Mouse (Mus musculus) kidney, adult 2 months (tissue): Measurements from ENCODE around the gene Dnah12. TPM values are rescaled to one million over a fixed set of nuclear protein-coding genes. Genes with fewer than 3 reads are reported as not detected.

Experiments
- DNase-seq: peaks from one replicate; pipeline ENCODE4 v3.0.0; 2021
- H3K27ac ChIP-seq: fragments of 200-500 bp; 2 replicates; pipeline ENCODE4 v1.5.1; 2012; ENCODE audit warnings: low read depth, low read length, control low read depth, inconsistent platforms; ENCODE audit not compliant: insufficient read depth
- H3K27me3 ChIP-seq: fragments of 200-500 bp; replicated peaks from 2 replicates; pipeline ENCODE4 v1.6.1; 2012; ENCODE audit warnings: mild to moderate bottlenecking, moderate library complexity, low read length, inconsistent platforms; ENCODE audit not compliant: control insufficient read depth, insufficient read depth
- H3K36me3 ChIP-seq: fragments of 200-500 bp; 2 replicates; pipeline ENCODE4 v1.6.1; 2012; ENCODE audit warnings: mild to moderate bottlenecking, moderate library complexity, low read length, inconsistent platforms; ENCODE audit not compliant: control insufficient read depth, insufficient read depth
- H3K4me1 ChIP-seq: fragments of 200-500 bp; 2 replicates; pipeline ENCODE4 v1.6.1; 2011; ENCODE audit warnings: low read length; ENCODE audit not compliant: control insufficient read depth, insufficient read depth
- H3K4me3 ChIP-seq: fragments of 200-500 bp; 2 replicates; pipeline ENCODE4 v1.5.1; 2011; ENCODE audit warnings: mild to moderate bottlenecking, low read depth, low read length, control low read depth; ENCODE audit not compliant: insufficient read depth
- CTCF ChIP-seq: fragments of 200-500 bp; conservative IDR thresholded peaks from 2 replicates; pipeline ENCODE4 v1.5.1; 2011; ENCODE audit warnings: low read depth, mild to moderate bottlenecking, control low read depth, low read length, moderate library complexity, mixed read lengths; ENCODE audit not compliant: insufficient read depth, insufficient read length
- POLR2A ChIP-seq: fragments of 200-500 bp; IDR thresholded peaks from one replicate; pipeline ENCODE4 v1.6.1; 2011; ENCODE audit warnings: low read depth, low read length, control low read depth
- WGBS: fragments of 180-500 bp; shearing (Covaris S2); methylation state at CpG from one replicate; pipeline ENCODE4 v1.1.7; 2018; 5-methylcytosine and 5-hydroxymethylcytosine counted together
- polyA plus RNA-seq: library from polyadenylated mRNA; depleted of rRNA; stranded (reverse); fragments of >200 nt; gene quantifications from 2 replicates; pipeline ENCODE4 v1.2.3, GENCODE M21; 2012

Dnah12 gene
- polyA plus RNA-seq, 1 experiment, result 0.19 TPM

GRCm38 (mm10) chr14:26799286-26799685, 106.2 kb downstream of the Dnah12 start:
- WGBS, result 76% methylated on average over 3 of the region's 3 CpGs
- no peaks in the 10 kb centered on the region for H3K27me3 ChIP-seq
- no peak overlapping the region for H3K27ac ChIP-seq
- no peak overlapping the region for H3K4me3 ChIP-seq
- TF ChIP-seq CTCF, result no peak
- no peak for TF ChIP-seq POLR2A
- H3K4me1 ChIP-seq, result no peaks in the 10 kb centered on the region
- H3K36me3 ChIP-seq, result no peaks in the 10 kb centered on the region
- DNase-seq, result no peak

DNA sequence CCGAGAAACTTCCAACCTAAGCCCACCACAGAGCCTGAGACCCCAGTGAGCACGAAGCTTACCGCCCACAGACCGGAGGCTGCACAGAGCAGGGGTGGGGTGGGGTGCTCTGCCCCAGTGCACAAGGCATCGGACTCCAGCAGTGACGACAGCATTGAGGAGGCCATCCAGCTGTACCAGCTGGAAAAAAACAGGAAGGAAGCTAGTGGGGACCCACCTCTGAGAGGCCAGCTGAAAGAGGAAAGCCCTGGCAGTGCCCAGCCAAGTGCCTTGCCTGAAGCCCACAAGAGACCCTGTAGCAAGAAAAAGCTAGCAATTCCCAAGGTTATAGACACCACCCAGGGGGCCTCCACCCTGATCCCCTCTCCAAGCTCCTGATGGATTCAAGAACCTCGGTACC, 112.4 kb downstream of the Dnah12 start:
- Histone ChIP-seq H3K36me3 (no peaks in the 10 kb centered on the region), H3K27me3 (no peaks in the 10 kb centered on the region), H3K4me3 (no peak overlapping the region), H3K27ac (no peak overlapping the region), H3K4me1 (no peaks in the 10 kb centered on the region)
- no peak for TF ChIP-seq POLR2A
- no peak for TF ChIP-seq CTCF
- DNase-seq, result no peak
- 48% methylated on average over 7 of the region's 7 CpGs for WGBS

DNA sequence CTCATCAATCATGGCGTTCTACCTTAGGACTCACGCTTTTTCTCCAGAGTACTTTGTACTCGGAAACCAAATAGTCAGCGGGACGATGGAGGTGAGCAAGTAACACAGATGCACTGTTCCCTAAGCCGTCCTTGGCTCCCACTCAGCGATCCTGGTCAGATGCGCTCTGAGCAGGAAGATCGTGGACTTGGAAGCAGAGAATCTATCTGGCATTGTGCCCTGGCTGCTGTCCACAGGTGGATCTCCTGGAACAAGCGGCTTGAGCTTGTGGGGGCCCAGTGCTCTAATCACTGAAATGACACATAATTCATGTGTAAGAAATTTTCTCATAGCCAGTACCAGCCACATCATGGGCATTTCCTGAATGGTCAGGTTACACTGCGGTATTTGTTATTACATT, 119.7 kb downstream of the Dnah12 start:
- 68% methylated on average over 11 of the region's 11 CpGs for whole genome bisulfite sequencing
- DNase-seq, result peak; percentile 41
- no peaks in the 10 kb centered on the region for H3K27me3 ChIP-seq
- H3K27ac ChIP-seq, result no peak overlapping the region
- TF ChIP-seq CTCF, result no peak
- no peak for TF ChIP-seq POLR2A
- H3K4me3 ChIP-seq, result no peak overlapping the region
- H3K36me3 ChIP-seq, result no peaks in the 10 kb centered on the region
- H3K4me1 ChIP-seq, result no peaks in the 10 kb centered on the region

- TF ChIP-seq POLR2A (no peak), CTCF (no peak)
- DNase-seq, result no peak
- Histone ChIP-seq H3K27ac (no peak overlapping the region), H3K4me1 (no peaks in the 10 kb centered on the region), H3K4me3 (no peak overlapping the region), H3K36me3 (no peaks in the 10 kb centered on the region), H3K27me3 (no peaks in the 10 kb centered on the region)
- 88% methylated on average over 2 of the region's 2 CpGs for WGBS
These were observed 120.8 kb downstream of the Dnah12 start for GRCm38 (mm10) chr14:26813871-26814270.

DNA sequence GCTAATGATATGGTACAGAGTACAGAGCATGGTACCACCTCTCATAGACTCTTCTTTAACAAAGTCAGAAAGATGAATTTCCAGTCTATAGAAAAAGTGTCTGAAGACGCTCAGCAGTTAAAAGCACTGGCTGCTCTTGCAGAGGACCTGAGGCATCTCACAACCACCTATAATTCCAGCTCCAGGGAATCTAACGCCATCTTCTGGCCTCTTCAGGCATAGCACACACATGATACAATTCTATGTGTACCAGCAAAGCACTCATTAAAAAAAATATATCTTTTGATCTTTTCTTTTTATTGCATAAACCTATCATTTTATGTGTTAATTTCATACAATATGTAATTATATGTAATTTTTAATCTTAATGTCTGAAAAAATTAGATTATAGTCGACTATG, 121.8 kb downstream of the Dnah12 start:
- WGBS, result 50% methylated on average over 3 of the region's 3 CpGs
- H3K36me3 ChIP-seq, result no peaks in the 10 kb centered on the region
- H3K27ac ChIP-seq, result no peak overlapping the region
- H3K4me3 ChIP-seq, result no peak overlapping the region
- no peaks in the 10 kb centered on the region for H3K27me3 ChIP-seq
- no peak for DNase-seq
- TF ChIP-seq POLR2A (no peak), CTCF (no peak)
- no peaks in the 10 kb centered on the region for H3K4me1 ChIP-seq

GRCm38 (mm10) chr14:26816785-26817184, 123.7 kb downstream of the Dnah12 start:
- Histone ChIP-seq H3K36me3 (no peaks in the 10 kb centered on the region), H3K4me3 (no peak overlapping the region), H3K27me3 (no peaks in the 10 kb centered on the region), H3K4me1 (no peaks in the 10 kb centered on the region), H3K27ac (no peak overlapping the region)
- 74% methylated on average over 4 of the region's 4 CpGs for WGBS
- TF ChIP-seq POLR2A (no peak), CTCF (no peak)
- no peak for DNase-seq

GRCm38 (mm10) chr14:26826020-26826419, 132.9 kb downstream of the Dnah12 start:
- WGBS, result 73% methylated on average over 2 of the region's 2 CpGs
- no peak for DNase-seq
- no peaks in the 10 kb centered on the region for H3K27me3 ChIP-seq
- H3K36me3 ChIP-seq, result no peaks in the 10 kb centered on the region
- TF ChIP-seq CTCF, result no peak
- TF ChIP-seq POLR2A, result no peak
- no peaks in the 10 kb centered on the region for H3K4me1 ChIP-seq
- no peak overlapping the region for H3K4me3 ChIP-seq
- H3K27ac ChIP-seq, result no peak overlapping the region

DNA sequence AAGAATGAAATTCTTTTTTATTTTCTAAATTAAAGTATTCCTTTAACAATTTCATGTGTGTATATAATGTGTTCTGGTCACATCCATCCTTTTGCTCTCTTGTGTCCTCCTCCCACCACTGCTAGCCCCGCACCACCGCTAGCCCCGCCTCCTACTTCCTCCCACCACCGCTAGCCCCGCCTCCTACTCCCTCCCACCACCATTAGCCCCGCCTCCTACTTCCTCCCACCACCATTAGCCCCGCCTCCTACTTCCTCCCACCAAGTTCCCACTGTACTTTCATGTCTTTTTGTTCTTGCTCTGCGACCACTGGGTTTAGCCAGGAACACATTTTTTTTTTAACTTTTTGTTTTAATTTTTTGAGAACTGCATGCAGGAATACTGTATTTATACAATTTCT, 160.0 kb downstream of the Dnah12 start:
- no peaks in the 10 kb centered on the region for H3K27me3 ChIP-seq
- no peak overlapping the region for H3K4me3 ChIP-seq
- no peaks in the 10 kb centered on the region; the same call in 1 of the 2 replicates for H3K4me1 ChIP-seq
- H3K36me3 ChIP-seq, result no peaks in the 10 kb centered on the region
- no peak overlapping the region for H3K27ac ChIP-seq
- WGBS, result 76% methylated on average over 8 of the region's 8 CpGs
- TF ChIP-seq POLR2A (no peak), CTCF (no peak)
- no peak for DNase-seq
